Mouse (Mus musculus): ENCODE results near the gene Tmprss11g. TPM values are rescaled to one million over a fixed set of nuclear protein-coding genes. Genes with fewer than 3 reads are reported as not detected.

The Tmprss11g gene
- not detected in 2 replicates for polyA plus RNA-seq (2015; fragmentation: Nextera tagmentation; extraction: Ambion mirVana)

- Histone ChIP-seq H3K4me1 (replicated peaks) (no peaks in the 10 kb centered on the region), H3K9me3 (no peaks in the 10 kb centered on the region), H3K36me3 (no peaks in the 10 kb centered on the region), H3K27me3 (no peaks in the 10 kb centered on the region), H3K27ac (replicated peaks) (no peak within 1 kb of the TSS), H3K9ac (no peak within 1 kb of the TSS), H3K4me2 (no peak within 1 kb of the TSS), H3K4me3 (no peak within 1 kb of the TSS)
- ATAC-seq (ENCODE audit: low read depth): no peak
- 85% methylated on average over 9 of the region's 9 CpGs for WGBS
Observed at GRCm38 (mm10) chr5:86518500-86518899, at the start of gene Tmprss11g. Gene Tmprss11g (minus strand): TSS chr5:86518600.

GRCm38 (mm10) chr5:86546693-86547092 lies 28.3 kb upstream of the Tmprss11g start:
- ATAC-seq (ENCODE audit: low read depth): no peak
- H3K4me2 ChIP-seq: no peak overlapping the region
- no peak overlapping the region for H3K4me3 ChIP-seq
- H3K9ac ChIP-seq: no peak overlapping the region
- H3K9me3 ChIP-seq: no peaks in the 10 kb centered on the region
- no peaks in the 10 kb centered on the region for H3K36me3 ChIP-seq
- no peaks in the 10 kb centered on the region for H3K4me1 ChIP-seq (replicated peaks)
- no peak overlapping the region for H3K27ac ChIP-seq (replicated peaks)
- H3K27me3 ChIP-seq: no peaks in the 10 kb centered on the region
- WGBS: 98% methylated on average over 2 of the region's 2 CpGs

GRCm38 (mm10) chr5:86540601-86541000 lies 22.2 kb upstream of the Tmprss11g start:
- H3K27ac ChIP-seq (replicated peaks): no peak overlapping the region
- H3K4me3 ChIP-seq: no peak overlapping the region
- no peak for ATAC-seq (ENCODE audit: low read depth)
- no peak overlapping the region for H3K4me2 ChIP-seq
- no peaks in the 10 kb centered on the region for H3K36me3 ChIP-seq
- 87% methylated on average over 3 of the region's 3 CpGs for WGBS
- H3K27me3 ChIP-seq: no peaks in the 10 kb centered on the region
- no peak overlapping the region for H3K9ac ChIP-seq
- H3K9me3 ChIP-seq: no peaks in the 10 kb centered on the region
- no peaks in the 10 kb centered on the region for H3K4me1 ChIP-seq (replicated peaks)

DNA sequence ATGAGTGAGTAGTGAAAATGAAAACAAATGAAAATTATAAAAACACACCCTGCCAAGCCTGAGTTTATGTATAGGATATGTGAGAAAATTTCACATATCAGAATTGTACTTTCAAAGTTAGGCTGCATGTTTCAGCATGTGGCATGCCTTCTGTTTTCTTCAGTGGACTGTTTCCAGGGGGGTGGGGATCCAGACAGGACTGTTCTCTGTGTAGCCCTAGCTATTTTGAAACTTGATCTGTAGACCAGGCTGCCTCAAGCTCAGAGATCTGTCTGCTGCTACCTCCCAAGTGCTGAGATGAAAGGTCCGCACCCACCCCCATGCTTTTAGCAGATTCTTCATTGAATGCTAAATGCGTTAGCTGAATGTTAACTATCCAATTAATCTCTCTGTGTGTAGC lies 10.3 kb upstream of the Tmprss11g start:
- no peaks in the 10 kb centered on the region for H3K36me3 ChIP-seq
- WGBS: 76% methylated on average over 2 of the region's 2 CpGs
- no peak overlapping the region for H3K9ac ChIP-seq
- H3K9me3 ChIP-seq: no peaks in the 10 kb centered on the region
- H3K27ac ChIP-seq (replicated peaks): no peak overlapping the region
- no peak overlapping the region for H3K4me3 ChIP-seq
- ATAC-seq (ENCODE audit: low read depth): no peak
- H3K4me2 ChIP-seq: no peak overlapping the region
- H3K27me3 ChIP-seq: no peaks in the 10 kb centered on the region
- no peaks in the 10 kb centered on the region for H3K4me1 ChIP-seq (replicated peaks)

DNA sequence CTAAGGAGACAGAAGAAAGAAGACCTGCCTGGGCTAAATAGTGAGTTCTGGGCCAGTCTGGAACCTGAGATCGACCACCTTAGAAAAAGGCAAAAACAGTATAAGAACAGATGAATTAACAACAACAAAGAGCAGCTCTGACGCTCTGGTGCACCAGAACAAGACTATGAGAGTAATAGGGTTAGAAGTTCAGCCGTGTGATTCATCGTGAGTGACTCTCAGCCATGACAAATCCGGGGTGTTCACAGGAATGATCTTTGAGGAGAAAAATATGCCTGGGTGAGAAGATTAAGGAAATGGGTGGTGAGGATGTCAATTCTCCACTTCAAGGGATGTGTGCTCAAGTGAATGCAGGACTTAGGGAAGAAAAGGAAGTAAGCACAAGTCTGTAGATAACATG lies 6.9 kb downstream of the Tmprss11g start:
- Histone ChIP-seq H3K36me3 (no peaks in the 10 kb centered on the region), H3K9ac (no peak overlapping the region), H3K4me3 (no peak overlapping the region), H3K27ac (replicated peaks) (no peak overlapping the region), H3K4me1 (replicated peaks) (no peaks in the 10 kb centered on the region), H3K9me3 (no peaks in the 10 kb centered on the region), H3K27me3 (no peaks in the 10 kb centered on the region), H3K4me2 (no peak overlapping the region)
- 50% methylated on average over 5 of the region's 5 CpGs for WGBS
- ATAC-seq (ENCODE audit: low read depth): no peak

- H3K4me2 ChIP-seq: no peak overlapping the region
- no peak overlapping the region for H3K27ac ChIP-seq (replicated peaks)
- no peak for ATAC-seq (ENCODE audit: low read depth)
- no peaks in the 10 kb centered on the region for H3K4me1 ChIP-seq (replicated peaks)
- no peaks in the 10 kb centered on the region for H3K36me3 ChIP-seq
- H3K9me3 ChIP-seq: no peaks in the 10 kb centered on the region
- WGBS: 89% methylated on average over 1 of the region's 1 CpGs
- no peak overlapping the region for H3K9ac ChIP-seq
- H3K27me3 ChIP-seq: no peaks in the 10 kb centered on the region
- H3K4me3 ChIP-seq: no peak overlapping the region
Observed at GRCm38 (mm10) chr5:86493453-86493852, 24.9 kb downstream of the Tmprss11g start.

GRCm38 (mm10) chr5:86482562-86482961 lies 35.8 kb downstream of the Tmprss11g start:
- ATAC-seq (ENCODE audit: low read depth): no peak
- no peaks in the 10 kb centered on the region for H3K36me3 ChIP-seq
- no peak overlapping the region for H3K4me2 ChIP-seq
- H3K27ac ChIP-seq (replicated peaks): no peak overlapping the region
- no peak overlapping the region for H3K9ac ChIP-seq
- WGBS: 77% methylated on average over 2 of the region's 2 CpGs
- no peaks in the 10 kb centered on the region for H3K9me3 ChIP-seq
- H3K27me3 ChIP-seq: no peaks in the 10 kb centered on the region
- no peaks in the 10 kb centered on the region for H3K4me1 ChIP-seq (replicated peaks)
- H3K4me3 ChIP-seq: no peak overlapping the region

GRCm38 (mm10) chr5:86482031-86482430 lies 36.4 kb downstream of the Tmprss11g start:
- Histone ChIP-seq H3K9me3 (no peaks in the 10 kb centered on the region), H3K27ac (replicated peaks) (no peak overlapping the region), H3K4me1 (replicated peaks) (no peaks in the 10 kb centered on the region), H3K9ac (no peak overlapping the region), H3K36me3 (no peaks in the 10 kb centered on the region), H3K27me3 (no peaks in the 10 kb centered on the region), H3K4me2 (no peak overlapping the region), H3K4me3 (no peak overlapping the region)
- 88% methylated on average over 1 of the region's 1 CpGs for WGBS
- no peak for ATAC-seq (ENCODE audit: low read depth)

GRCm38 (mm10) chr5:86473859-86474258 lies 44.5 kb downstream of the Tmprss11g start:
- 88% methylated on average over 9 of the region's 9 CpGs for WGBS
- Histone ChIP-seq H3K36me3 (no peaks in the 10 kb centered on the region), H3K4me1 (replicated peaks) (no peaks in the 10 kb centered on the region), H3K4me2 (no peak overlapping the region), H3K9me3 (no peaks in the 10 kb centered on the region), H3K4me3 (no peak overlapping the region), H3K9ac (no peak overlapping the region), H3K27ac (replicated peaks) (no peak overlapping the region), H3K27me3 (no peaks in the 10 kb centered on the region)
- ATAC-seq (ENCODE audit: low read depth): no peak

- Histone ChIP-seq H3K36me3 (no peaks in the 10 kb centered on the region), H3K4me1 (replicated peaks) (no peaks in the 10 kb centered on the region), H3K4me3 (no peak within 1 kb of the TSS), H3K9me3 (no peaks in the 10 kb centered on the region), H3K27ac (replicated peaks) (no peak within 1 kb of the TSS), H3K4me2 (no peak within 1 kb of the TSS), H3K9ac (no peak within 1 kb of the TSS), H3K27me3 (no peaks in the 10 kb centered on the region)
- no peak for ATAC-seq (ENCODE audit: low read depth)
- whole genome bisulfite sequencing: 80% methylated on average over 4 of the region's 4 CpGs
Observed at GRCm38 (mm10) chr5:86468890-86469289, 49.5 kb downstream of the Tmprss11g start, which contains the start of gene Tmprss11a. Gene Tmprss11a (minus strand): TSS chr5:86468990.

DNA sequence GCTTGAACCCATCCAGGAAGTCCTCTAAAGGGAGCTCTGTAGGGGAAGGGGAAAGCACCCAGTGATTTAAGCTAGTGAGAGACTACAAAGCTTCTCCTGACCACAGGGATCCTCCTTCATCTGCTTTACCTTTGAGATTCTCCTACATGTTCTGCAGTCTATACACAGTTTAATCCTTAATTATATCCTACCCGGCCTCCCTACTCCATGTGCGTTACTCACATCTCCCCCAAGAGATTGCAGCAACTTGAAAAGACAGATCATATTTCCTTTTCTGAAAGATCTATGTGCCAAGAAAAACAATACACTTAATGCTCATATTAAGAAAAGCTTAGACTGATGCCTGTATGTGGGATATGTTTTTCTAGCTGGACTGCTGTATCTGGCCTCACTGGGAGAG lies 79.1 kb downstream of the Tmprss11g start:
- ATAC-seq (ENCODE audit: low read depth): no peak
- Histone ChIP-seq H3K9ac (no peak overlapping the region), H3K27ac (replicated peaks) (no peak overlapping the region), H3K4me1 (replicated peaks) (no peaks in the 10 kb centered on the region), H3K36me3 (no peaks in the 10 kb centered on the region), H3K4me2 (no peak overlapping the region), H3K9me3 (no peaks in the 10 kb centered on the region), H3K27me3 (no peaks in the 10 kb centered on the region), H3K4me3 (no peak overlapping the region)
- WGBS: 76% methylated on average over 2 of the region's 2 CpGs

- no peak for ATAC-seq (ENCODE audit: low read depth)
- H3K27me3 ChIP-seq: no peaks in the 10 kb centered on the region
- no peak overlapping the region for H3K27ac ChIP-seq (replicated peaks)
- no peaks in the 10 kb centered on the region for H3K9me3 ChIP-seq
- no peaks in the 10 kb centered on the region for H3K36me3 ChIP-seq
- no peak overlapping the region for H3K9ac ChIP-seq
- H3K4me1 ChIP-seq (replicated peaks): no peaks in the 10 kb centered on the region
- no peak overlapping the region for H3K4me2 ChIP-seq
- H3K4me3 ChIP-seq: no peak overlapping the region
Observed at GRCm38 (mm10) chr5:86438548-86438947, 79.9 kb downstream of the Tmprss11g start.

Measured in neural tube, embryonic 13.5 days (tissue).